Mouse (Mus musculus) spleen, adult 12 weeks (tissue): ENCODE data around the gene Lyrm1.

Source experiments
- DNase-seq: peaks from one replicate; pipeline ENCODE4 v3.0.0; 2022; ENCODE audit warnings: low spot score

Lyrm1 gene

GRCm38 (mm10) chr7:119895639-119896512, at the start of gene Lyrm1, which contains the start of gene Dcun1d3:
TSS of gene Lyrm1 (plus strand) at chr7:119895861.
TSS of gene Dcun1d3 (minus strand) at chr7:119896298.
- DNase-seq = peak; percentile 87

DNA sequence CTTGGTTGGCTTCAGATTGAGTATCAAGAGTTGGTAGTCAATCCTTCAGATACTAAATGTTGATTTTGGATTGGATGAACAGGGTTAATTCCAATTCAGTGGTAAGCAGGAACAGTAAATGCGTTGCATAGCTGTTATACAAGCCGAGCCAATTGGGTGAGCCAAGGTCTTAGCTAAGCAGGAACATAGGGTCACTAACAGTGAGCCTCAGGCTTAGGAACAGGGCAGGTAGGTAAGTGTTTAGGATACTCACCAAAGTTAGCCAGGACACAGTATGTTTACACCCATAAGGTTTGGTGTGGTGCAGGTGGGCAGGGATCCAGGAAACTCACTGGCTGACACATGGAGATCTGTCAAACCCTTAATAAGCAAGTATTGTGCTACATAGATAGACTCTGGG, 48.3 kb upstream of the Lyrm1 start:
- DNase-seq = no peak

DNA sequence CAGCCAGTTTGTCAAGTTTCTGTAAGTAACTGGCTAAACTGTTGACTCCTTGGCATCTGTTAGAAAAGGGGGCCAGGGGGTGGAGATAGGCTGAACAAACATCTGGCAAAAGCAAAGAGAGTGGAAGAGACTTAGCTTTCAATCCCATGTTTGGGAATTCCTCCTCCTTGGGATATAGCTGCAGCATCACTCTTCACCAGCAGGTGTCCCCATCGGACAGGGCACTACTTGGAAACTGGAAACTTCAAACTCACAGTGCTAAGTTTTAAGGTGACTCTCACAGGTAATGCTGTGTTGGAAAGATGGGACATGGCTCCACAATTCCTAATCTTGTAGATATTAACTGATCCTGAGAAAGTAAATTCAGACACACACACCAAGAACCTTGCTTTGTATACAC, 46.6 kb upstream of the Lyrm1 start:
- no peak for DNase-seq

- no peak for DNase-seq
Observed at GRCm38 (mm10) chr7:119850737-119851136, 44.9 kb upstream of the Lyrm1 start.

DNA sequence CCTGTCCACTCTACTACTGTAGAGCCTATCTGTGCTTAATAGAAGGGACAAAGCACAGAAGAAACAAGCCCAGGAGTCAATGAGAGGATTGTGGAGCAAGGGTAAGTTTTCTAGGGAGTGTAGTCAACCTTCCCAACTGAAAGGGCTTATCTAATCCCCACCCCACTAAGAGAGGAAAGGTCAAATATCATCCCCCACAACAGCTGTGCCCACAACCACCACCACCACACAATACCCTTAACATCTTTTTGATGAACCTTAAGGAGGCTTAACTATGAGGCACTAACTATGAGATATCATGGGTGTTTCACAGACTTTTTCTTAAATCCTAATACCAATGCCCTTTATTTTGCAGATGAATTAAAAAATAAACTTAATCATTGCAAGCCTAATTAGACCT, 43.2 kb upstream of the Lyrm1 start:
- DNase-seq = no peak

DNA sequence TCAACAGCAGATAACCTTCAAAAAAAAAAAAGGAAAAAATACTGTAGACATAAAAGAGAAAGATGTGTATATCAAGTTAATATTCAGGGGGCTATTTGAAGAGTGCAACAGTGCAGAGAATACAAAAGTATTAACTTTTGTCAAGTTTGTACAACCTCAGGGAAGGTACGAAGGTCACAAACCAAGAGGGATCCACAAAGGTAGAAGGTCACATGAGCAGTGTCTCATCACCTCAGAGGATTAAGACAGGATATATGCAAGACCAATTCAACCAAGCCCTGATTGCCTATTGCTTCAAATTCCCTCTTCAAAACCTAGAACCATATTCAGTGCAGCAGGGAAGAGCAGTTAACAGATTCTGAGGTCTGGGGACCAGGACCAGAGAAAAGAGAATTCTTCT, 42.5 kb upstream of the Lyrm1 start:
- no peak for DNase-seq

- DNase-seq = no peak
Observed at GRCm38 (mm10) chr7:119854362-119854761, 41.3 kb upstream of the Lyrm1 start.

DNA sequence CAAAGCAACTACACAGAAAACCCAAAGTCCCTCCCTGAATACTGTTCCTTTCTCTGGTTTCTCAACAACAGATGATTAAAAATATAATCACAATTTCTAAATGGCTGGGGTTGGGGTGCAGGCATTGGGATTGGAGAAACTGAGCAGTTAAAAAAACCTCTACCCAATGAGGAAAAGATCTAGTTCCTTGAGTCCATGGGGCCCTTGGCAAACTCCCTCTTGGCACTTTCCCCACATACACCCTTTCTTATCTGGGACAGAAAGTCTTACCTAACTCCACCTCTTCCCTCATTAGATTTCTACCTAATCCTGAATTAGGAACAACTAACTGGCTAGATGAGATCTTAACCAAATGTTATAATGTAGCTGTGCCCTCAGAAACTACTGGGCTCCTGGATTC, 40.6 kb upstream of the Lyrm1 start:
- DNase-seq = no peak

- no peak for DNase-seq
Observed at GRCm38 (mm10) chr7:119859476-119859875, 36.2 kb upstream of the Lyrm1 start.

- DNase-seq = no peak
Observed at GRCm38 (mm10) chr7:119860116-119860515, 35.5 kb upstream of the Lyrm1 start.

DNA sequence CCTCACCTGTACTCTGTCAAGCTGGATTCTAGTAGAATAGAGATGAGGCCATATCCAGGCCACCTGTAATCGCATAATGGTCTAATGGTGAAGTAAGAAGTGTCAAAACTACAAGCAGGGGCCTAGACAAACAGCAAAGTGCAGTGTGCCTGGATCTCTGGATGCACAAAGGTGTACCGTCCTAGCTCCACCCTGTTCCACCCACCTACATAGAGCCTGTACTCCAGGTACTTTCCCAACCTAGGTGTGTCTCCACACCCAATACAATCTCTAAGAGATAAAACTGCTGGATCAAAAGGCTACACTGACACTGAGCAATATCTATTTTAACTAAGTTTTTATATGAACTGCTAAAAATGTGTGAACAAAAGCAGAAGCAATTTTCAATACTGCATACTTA, 35.1 kb upstream of the Lyrm1 start:
- DNase-seq = no peak

GRCm38 (mm10) chr7:119860971-119861334, 34.7 kb upstream of the Lyrm1 start:
- no peak for DNase-seq

DNA sequence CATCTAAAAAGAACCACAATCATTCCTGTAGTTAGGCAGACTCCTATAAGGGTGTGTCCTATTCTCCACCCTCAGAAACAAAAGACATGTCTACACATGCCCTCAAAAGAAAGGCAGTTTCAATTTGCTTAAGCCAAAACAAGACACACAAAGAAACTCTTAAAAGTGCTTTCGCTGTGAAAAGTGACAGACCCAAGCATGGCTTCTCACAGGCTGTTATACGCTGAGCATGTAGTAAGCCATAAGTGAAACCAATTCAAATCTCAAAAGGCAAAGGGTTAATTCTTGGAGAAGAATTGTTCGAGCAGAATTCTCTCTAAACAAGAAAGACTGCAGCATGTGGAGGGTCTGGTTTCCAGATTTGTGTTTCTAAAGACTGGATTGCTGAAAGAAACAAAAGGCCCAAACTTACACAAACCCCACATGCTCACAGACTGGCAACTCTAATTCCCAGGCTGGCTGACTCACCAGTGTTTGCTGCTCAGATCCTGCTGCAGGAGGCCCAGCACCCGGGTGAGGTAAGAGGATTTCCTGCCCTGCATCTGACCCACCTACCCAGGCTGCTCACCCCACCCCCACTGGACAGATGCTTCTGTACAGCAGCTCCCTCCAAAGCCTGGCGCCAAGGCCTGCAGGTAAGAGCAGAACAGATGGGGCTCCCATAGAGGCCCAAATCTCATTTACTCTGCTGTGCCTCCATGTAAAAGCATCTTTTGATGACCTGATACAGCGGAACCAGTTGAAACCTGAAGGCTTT, 34.1 kb upstream of the Lyrm1 start:
- no peak for DNase-seq

GRCm38 (mm10) chr7:119862167-119862566, 33.5 kb upstream of the Lyrm1 start:
- DNase-seq = no peak

GRCm38 (mm10) chr7:119864500-119864899, 31.2 kb upstream of the Lyrm1 start:
- no peak for DNase-seq

- no peak for DNase-seq
Observed at GRCm38 (mm10) chr7:119866136-119866535, 29.5 kb upstream of the Lyrm1 start.

DNA sequence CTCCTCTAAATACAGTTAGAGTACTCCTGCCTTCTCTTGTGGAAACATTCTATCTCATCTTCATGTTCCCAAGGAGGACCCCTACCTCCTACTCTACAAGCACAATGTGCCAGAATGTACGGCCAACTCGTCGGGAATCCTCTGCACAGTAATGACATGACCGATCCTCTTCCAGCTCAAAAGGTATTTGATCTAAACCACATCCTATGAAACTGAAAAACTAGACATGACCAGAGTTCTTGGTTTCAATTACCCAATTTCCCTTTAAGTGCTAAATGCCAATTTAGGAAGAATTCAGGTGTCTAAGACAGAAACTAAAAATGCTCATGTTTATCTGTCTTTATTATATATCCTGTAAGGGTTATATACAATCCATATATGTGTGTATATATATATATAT, 23.5 kb upstream of the Lyrm1 start:
- no peak for DNase-seq

GRCm38 (mm10) chr7:119873050-119873449, 22.6 kb upstream of the Lyrm1 start:
- no peak for DNase-seq

GRCm38 (mm10) chr7:119875776-119876440, 19.8 kb upstream of the Lyrm1 start:
- DNase-seq = no peak

- no peak for DNase-seq
Observed at GRCm38 (mm10) chr7:119879171-119879570, 16.5 kb upstream of the Lyrm1 start.

GRCm38 (mm10) chr7:119880345-119880744, 15.3 kb upstream of the Lyrm1 start:
- no peak for DNase-seq

DNA sequence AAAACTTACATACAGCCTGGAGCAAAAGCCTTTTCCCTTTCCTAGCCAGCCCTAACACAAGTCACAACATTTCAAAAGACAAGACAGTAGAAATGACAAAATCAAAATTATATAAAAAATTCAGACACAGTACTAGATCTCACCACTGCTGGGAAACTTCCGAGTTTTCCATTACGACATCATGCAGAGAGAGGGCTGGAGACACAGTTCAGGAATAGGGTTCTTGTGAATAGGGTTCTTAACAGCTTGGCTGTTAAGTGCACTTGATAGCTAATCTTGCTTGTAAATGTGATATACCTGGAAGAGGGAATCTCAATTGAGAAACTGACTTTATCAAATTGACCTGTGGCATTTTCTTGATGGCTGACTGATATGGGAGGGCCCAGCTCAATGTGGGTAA, 14.4 kb upstream of the Lyrm1 start:
- DNase-seq = no peak

DNA sequence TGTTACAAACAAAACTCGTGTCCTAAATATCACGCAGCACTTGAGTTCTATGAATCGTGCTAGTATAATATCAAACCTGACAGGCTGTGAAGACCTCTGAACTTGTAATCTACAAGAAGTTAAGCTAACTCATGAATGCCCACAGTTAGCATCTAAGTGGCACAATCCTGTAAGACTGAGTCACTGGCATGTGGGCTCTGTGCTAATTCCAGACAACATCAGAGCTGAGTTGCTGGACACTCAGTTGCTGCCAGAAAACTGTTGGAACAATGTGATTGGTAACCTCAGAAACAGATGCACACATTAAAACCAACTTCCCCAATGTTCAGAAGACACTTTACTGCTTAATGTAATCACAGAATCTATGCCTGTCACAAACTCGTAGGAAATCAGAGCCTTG, 7.8 kb upstream of the Lyrm1 start:
- DNase-seq = no peak
